Mouse (Mus musculus) liver, embryonic 14.5 days (tissue): ENCODE data around the gene Tmem200a. TPM values are rescaled to one million over a fixed set of nuclear protein-coding genes. Genes with fewer than 3 reads are reported as not detected.

ENCODE experiments used
- ATAC-seq: fragments of 200-750 bp; cut with Nextera tagmentation; 2 replicates; pipeline ENCODE4 v1.8.0; 2017; ENCODE audit warnings: moderate number of reproducible peaks, mild to moderate bottlenecking, moderate library complexity; ENCODE audit not compliant: insufficient read depth
- DNase-seq, 3 experiments: peaks; one replicate each; pipeline ENCODE4 v3.0.0-alpha.2; 2012 to 2013; ENCODE audit warnings: low read depth in 3 of 3, low spot score in 3 of 3
- H3K27ac ChIP-seq: fragments of 300-500 bp; sonication (generic); 2 replicates; pipeline ENCODE4 v1.5.1; 2014; ENCODE audit warnings: moderate library complexity, mild to moderate bottlenecking, control low read depth, inconsistent platforms
- H3K27me3 ChIP-seq: fragments of 300-500 bp; sonication (generic); 2 replicates; pipeline ENCODE4 v1.6.1; 2014; ENCODE audit warnings: mild to moderate bottlenecking, low read length, moderate library complexity; ENCODE audit not compliant: control insufficient read depth, insufficient read depth
- H3K36me3 ChIP-seq: fragments of 300-500 bp; sonication (generic); replicated peaks from 2 replicates; pipeline ENCODE4 v1.6.1; 2014; ENCODE audit warnings: low read depth; ENCODE audit not compliant: control insufficient read depth, insufficient read depth
- H3K4me1 ChIP-seq, 2 experiments: fragments of 200-500 bp in 1 of 2; fragments of 300-500 bp in 1 of 2; sonication (generic) in 1 of 2; replicated peaks; 2 replicates each; pipeline ENCODE4 v1.6.1; 2012 to 2014; ENCODE audit warnings: antibody characterized with exemption in 1 of 2, inconsistent platforms in 1 of 2, low read length in 1 of 2; ENCODE audit not compliant: control insufficient read depth in 2 of 2, insufficient read depth in 2 of 2
- H3K4me2 ChIP-seq: fragments of 300-500 bp; sonication (generic); 2 replicates; pipeline ENCODE4 v1.6.1; 2014; ENCODE audit warnings: low read depth, mild to moderate bottlenecking, control low read depth, moderate library complexity
- H3K4me3 ChIP-seq, 2 experiments: fragments of 200-500 bp in 1 of 2; fragments of 300-500 bp in 1 of 2; sonication (generic) in 1 of 2; 2 replicates each; pipeline ENCODE4 v1.5.1; 2012 to 2014; ENCODE audit warnings: low read depth in 2 of 2, low read length in 2 of 2, mild to moderate bottlenecking in 2 of 2, control low read depth in 1 of 2, inconsistent platforms in 1 of 2, moderate library complexity in 1 of 2; ENCODE audit not compliant: insufficient read depth in 1 of 2
- H3K9ac ChIP-seq: fragments of 300-500 bp; sonication (generic); replicated peaks from 2 replicates; pipeline ENCODE4 v1.6.1; 2014; ENCODE audit warnings: mild to moderate bottlenecking, control low read depth, moderate library complexity
- H3K9me3 ChIP-seq: fragments of 300-500 bp; sonication (generic); 2 replicates; pipeline ENCODE4 v1.6.1; 2016; ENCODE audit warnings: low read length, mixed read lengths; ENCODE audit not compliant: control insufficient read depth
- CTCF ChIP-seq: IDR thresholded peaks from 2 replicates; pipeline ENCODE4 v1.5.1; 2016; ENCODE audit warnings: antibody characterized with exemption, low read depth, control low read depth
- EP300 ChIP-seq: IDR thresholded peaks from 2 replicates; pipeline ENCODE4 v1.6.1; 2016; ENCODE audit warnings: antibody characterized with exemption, low read depth
- WGBS: fragments of 180-500 bp; shearing (Covaris S2); extraction: QIAGEN DNeasy Blood & Tissue Kit; methylation state at CpG from one replicate; pipeline ENCODE4 v1.1.7; 2014; ENCODE audit not compliant: insufficient replicate concordance; 5-methylcytosine and 5-hydroxymethylcytosine counted together
- polyA plus RNA-seq, 2 experiments: library from polyadenylated mRNA; depleted of rRNA in 1 of 2; stranded (reverse) in 1 of 2; unstranded in 1 of 2; fragments of >200 nt; fragmentation: Nextera tagmentation in 1 of 2; extraction: Ambion mirVana in 1 of 2; gene quantifications; 2 replicates each; pipeline versions ENCODE4 v1.2.1 to v1.2.3; 2012 to 2014

Gene Tmem200a
- polyA plus RNA-seq (2012; rRNA removed) (0.11 and 0.70 TPM in 2 replicates), polyA plus RNA-seq (2014; fragmentation: Nextera tagmentation; extraction: Ambion mirVana) (0.13 and 0.39 TPM in 2 replicates)

DNA sequence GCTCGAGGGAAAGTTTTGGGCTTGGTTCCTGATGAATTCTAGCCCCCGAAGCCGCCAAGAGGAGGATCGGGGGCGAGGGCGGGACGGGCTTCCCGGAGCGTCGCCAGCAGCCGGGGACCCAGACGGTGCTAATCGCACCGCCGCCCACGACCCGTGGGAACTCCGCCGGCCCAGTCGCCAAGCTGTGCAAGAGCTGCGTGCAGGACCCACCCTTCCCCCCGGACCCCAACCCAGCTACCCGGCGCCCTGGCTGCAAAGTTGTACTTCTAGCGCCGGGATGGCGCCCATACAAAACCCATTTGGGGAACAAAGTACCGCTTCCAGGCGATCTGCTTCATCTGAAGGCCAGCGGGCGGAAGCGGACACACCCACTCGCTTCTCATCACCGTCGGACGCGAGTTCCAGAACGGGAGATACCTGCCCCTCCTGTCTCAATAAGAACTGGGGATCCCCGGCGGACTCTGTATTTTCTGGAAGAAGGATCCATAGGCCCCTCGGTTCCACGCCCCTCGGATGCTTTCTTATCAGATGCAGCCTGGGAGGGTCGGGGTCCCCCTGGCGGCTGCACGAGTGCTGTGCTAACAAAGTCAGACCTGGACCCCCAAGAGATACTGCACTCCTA is at the start of gene Tmem200a:
TSS of gene Tmem200a (minus strand) at position 532 of the 622 bp plus-strand sequence.
- no peaks in the 10 kb centered on the region for H3K36me3 ChIP-seq
- no peak for ATAC-seq
- DNase-seq, result no peak
- no peak within 1 kb of the TSS for H3K9ac ChIP-seq
- no peak within 1 kb of the TSS for H3K27ac ChIP-seq
- under 1% methylated on average over 46 of the region's 46 CpGs for WGBS
- no peaks in the 10 kb centered on the region for H3K9me3 ChIP-seq
- H3K4me1 ChIP-seq, result no peaks in the 10 kb centered on the region
- H3K27me3 ChIP-seq, result peaks cover 15% of the 10 kb centered on the region
- peak; percentile 35 for TF ChIP-seq CTCF
- TF ChIP-seq EP300, result no peak
- peak within 1 kb of the TSS; percentile 23 to 32; a peak in 3 of 4 replicates for H3K4me3 ChIP-seq
- peak within 1 kb of the TSS; percentile 26 for H3K4me2 ChIP-seq

DNA sequence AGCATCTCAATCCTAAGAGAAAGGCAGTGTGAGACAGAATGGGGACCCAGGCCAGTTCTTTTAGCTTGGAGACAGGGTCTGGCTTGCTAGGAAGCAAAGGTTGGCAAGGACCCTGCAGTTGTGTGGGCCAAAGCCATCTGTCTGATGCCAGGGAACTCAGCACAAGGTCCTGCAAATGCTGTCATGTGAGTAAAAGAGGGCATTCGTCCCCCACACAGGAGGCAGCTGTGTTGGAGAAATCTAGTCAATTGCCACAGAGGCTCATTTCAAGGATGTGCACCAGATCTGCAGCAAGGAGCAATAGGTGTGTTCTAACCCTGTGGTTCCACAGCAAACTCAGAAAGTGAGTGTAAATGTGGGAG is 41.0 kb upstream of the Tmem200a start:
- WGBS, result 44% methylated on average over 1 of the region's 1 CpGs
- no peaks in the 10 kb centered on the region for H3K4me1 ChIP-seq

GRCm38 (mm10) chr10:26119067-26119821 is 40.4 kb upstream of the Tmem200a start:
- 60% methylated on average over 6 of the region's 6 CpGs for WGBS
- no peak overlapping the region for H3K9ac ChIP-seq
- TF ChIP-seq EP300 (no peak), CTCF (no peak)
- H3K27ac ChIP-seq, result no peak overlapping the region
- H3K9me3 ChIP-seq, result no peaks in the 10 kb centered on the region
- H3K4me2 ChIP-seq, result no peak overlapping the region
- ATAC-seq (no peak), DNase-seq (no peak)
- no peaks in the 10 kb centered on the region for H3K4me1 ChIP-seq
- H3K27me3 ChIP-seq, result no peaks in the 10 kb centered on the region
- H3K4me3 ChIP-seq, result no peak overlapping the region
- no peaks in the 10 kb centered on the region for H3K36me3 ChIP-seq

More for the DNA sequence above, 41.0 kb upstream of the Tmem200a start:
- no peaks in the 10 kb centered on the region for H3K36me3 ChIP-seq
- ATAC-seq, result no peak
- H3K27me3 ChIP-seq, result no peaks in the 10 kb centered on the region
- no peak overlapping the region for H3K4me3 ChIP-seq
- DNase-seq, result no peak
- no peak overlapping the region for H3K9ac ChIP-seq
- H3K27ac ChIP-seq, result no peak overlapping the region
- TF ChIP-seq CTCF (no peak), EP300 (no peak)
- no peaks in the 10 kb centered on the region for H3K9me3 ChIP-seq
- H3K4me2 ChIP-seq, result no peak overlapping the region

GRCm38 (mm10) chr10:26114409-26114808 is 35.6 kb upstream of the Tmem200a start:
- Histone ChIP-seq H3K9me3 (no peaks in the 10 kb centered on the region), H3K9ac (no peak overlapping the region), H3K27ac (no peak overlapping the region), H3K4me1 (no peaks in the 10 kb centered on the region), H3K27me3 (no peaks in the 10 kb centered on the region), H3K36me3 (no peaks in the 10 kb centered on the region), H3K4me3 (no peak overlapping the region), H3K4me2 (no peak overlapping the region)
- DNase-seq (no peak), ATAC-seq (no peak)
- no peak for TF ChIP-seq EP300
- no peak for TF ChIP-seq CTCF
- WGBS, result 57% methylated on average over 4 of the region's 4 CpGs

GRCm38 (mm10) chr10:26103330-26103982 is 24.6 kb upstream of the Tmem200a start:
- WGBS, result 53% methylated on average over 3 of the region's 3 CpGs
- ATAC-seq, result no peak
- H3K9ac ChIP-seq, result no peak overlapping the region

More at GRCm38 (mm10) chr10:26103330-26103982, 24.6 kb upstream of the Tmem200a start:
- Histone ChIP-seq H3K27me3 (no peaks in the 10 kb centered on the region), H3K9me3 (no peaks in the 10 kb centered on the region), H3K27ac (no peak overlapping the region), H3K4me2 (no peak overlapping the region), H3K4me3 (no peak overlapping the region), H3K36me3 (no peaks in the 10 kb centered on the region), H3K4me1 (no peaks in the 10 kb centered on the region)
- DNase-seq, result no peak
- TF ChIP-seq EP300, result no peak
- TF ChIP-seq CTCF, result no peak
